Mouse (Mus musculus) heart, embryonic 11.5 days (tissue): Measurements from ENCODE around the gene 4933407L21Rik. TPM values are rescaled to one million over a fixed set of nuclear protein-coding genes. Genes with fewer than 3 reads are reported as not detected.
A peak's percentile ranks its signal among the peaks of the same experiment; 100 is the strongest.

ENCODE experiments used
- ATAC-seq: fragments of 200-750 bp; cut with Nextera tagmentation; replicated peaks from 2 replicates; pipeline ENCODE4 v1.8.0; 2017; ENCODE audit warnings: moderate library complexity; ENCODE audit not compliant: insufficient number of reproducible peaks, low FRiP score, low TSS enrichment
- H3K27ac ChIP-seq: fragments of 300-500 bp; sonication (generic); 2 replicates; pipeline ENCODE4 v1.5.1; 2014; ENCODE audit warnings: mild to moderate bottlenecking, low read depth, low read length
- H3K27me3 ChIP-seq: fragments of 300-500 bp; sonication (generic); 2 replicates; pipeline ENCODE4 v1.6.1; 2014; ENCODE audit warnings: mild to moderate bottlenecking, low read length, mixed read lengths; ENCODE audit not compliant: control insufficient read depth, insufficient read depth
- H3K36me3 ChIP-seq: fragments of 300-500 bp; sonication (generic); 2 replicates; pipeline ENCODE4 v1.6.1; 2014; ENCODE audit warnings: mild to moderate bottlenecking, low read length, moderate library complexity, mixed read lengths; ENCODE audit not compliant: control insufficient read depth, insufficient read depth
- H3K4me1 ChIP-seq: fragments of 300-500 bp; sonication (generic); 2 replicates; pipeline ENCODE4 v1.6.1; 2014; ENCODE audit warnings: low read length; ENCODE audit not compliant: control insufficient read depth, insufficient read depth
- H3K4me2 ChIP-seq: fragments of 300-500 bp; sonication (generic); 2 replicates; pipeline ENCODE4 v1.6.1; 2014; ENCODE audit warnings: mild to moderate bottlenecking, moderate library complexity
- H3K4me3 ChIP-seq: fragments of 300-500 bp; sonication (generic); 2 replicates; pipeline ENCODE4 v1.5.1; 2014; ENCODE audit warnings: low read depth, low read length
- H3K9ac ChIP-seq: fragments of 300-500 bp; sonication (generic); 2 replicates; pipeline ENCODE4 v1.6.1; 2014; ENCODE audit warnings: mild to moderate bottlenecking, low read depth, low read length, moderate library complexity
- H3K9me3 ChIP-seq: fragments of 300-500 bp; sonication (generic); replicated peaks from 2 replicates; pipeline ENCODE4 v1.6.1; 2016; ENCODE audit warnings: low read length; ENCODE audit not compliant: control insufficient read depth
- WGBS: fragments of 180-500 bp; shearing (Covaris S2); extraction: QIAGEN DNeasy Blood & Tissue Kit; methylation state at CpG from one replicate; pipeline ENCODE4 v1.1.7; 2014; ENCODE audit not compliant: insufficient replicate concordance; 5-methylcytosine and 5-hydroxymethylcytosine counted together
- polyA plus RNA-seq: library from polyadenylated mRNA; unstranded; fragments of >200 nt; fragmentation: Nextera tagmentation; extraction: Ambion mirVana; gene quantifications from 2 replicates; pipeline ENCODE4 v1.2.1, GENCODE M21; 2014

The 4933407L21Rik gene
- polyA plus RNA-seq, 1 experiment from 2014 or later: not detected

DNA sequence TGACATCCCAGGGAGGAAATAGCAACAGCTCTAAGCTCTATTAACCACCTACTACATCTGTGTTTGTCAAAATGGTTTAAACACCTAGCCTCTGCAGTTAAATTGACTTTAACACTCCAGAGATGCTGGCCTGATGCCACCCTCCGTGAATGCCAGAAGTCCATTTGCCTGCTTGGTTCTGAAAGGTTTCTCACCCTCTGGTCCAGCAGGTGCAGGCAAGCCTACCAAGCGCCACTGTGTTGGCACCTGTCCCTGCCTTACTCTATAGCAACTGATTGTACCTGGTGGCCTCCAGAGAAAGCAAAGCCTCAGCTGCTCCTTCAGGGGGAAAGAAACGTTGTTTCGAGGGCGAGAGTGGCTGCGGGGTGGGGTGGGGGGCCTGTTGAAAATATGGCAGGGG lies 8.0 kb downstream of the 4933407L21Rik start:
- no peak overlapping the region for H3K9ac ChIP-seq
- H3K4me2 ChIP-seq: no peak overlapping the region
- WGBS: 70% methylated on average over 6 of the region's 6 CpGs
- H3K4me3 ChIP-seq: no peak overlapping the region
- H3K27me3 ChIP-seq: 0 out of 2 replicates have a peak, but pooled peaks cover 4% of the 10 kb centered on the region
- peaks cover 14% of the 10 kb centered on the region for H3K4me1 ChIP-seq
- H3K36me3 ChIP-seq: no peaks in the 10 kb centered on the region
- ATAC-seq: no peak
- no peaks in the 10 kb centered on the region for H3K9me3 ChIP-seq
- no peak overlapping the region for H3K27ac ChIP-seq

DNA sequence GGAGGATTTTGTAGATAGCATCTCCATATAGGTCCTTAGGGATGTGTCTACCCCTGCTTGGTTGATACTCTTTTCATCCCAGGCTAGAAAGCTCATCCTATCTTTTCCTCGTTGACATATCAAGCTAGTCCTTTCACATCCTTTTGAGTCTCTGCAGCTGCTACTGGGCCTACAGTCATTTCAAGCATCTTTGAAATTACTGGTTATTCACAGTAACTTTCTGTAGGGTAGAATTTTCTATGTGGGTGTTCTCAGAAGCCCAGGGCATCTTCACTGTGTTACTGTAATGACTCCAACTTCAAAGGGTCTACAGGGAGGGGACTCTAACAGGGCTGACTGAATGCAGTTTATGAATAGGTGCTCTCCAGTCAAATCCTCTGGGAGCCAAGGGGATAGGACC lies 9.0 kb downstream of the 4933407L21Rik start:
- Histone ChIP-seq H3K27ac (no peak overlapping the region), H3K27me3 (0 out of 2 replicates have a peak, but pooled peaks cover 4% of the 10 kb centered on the region), H3K9ac (no peak overlapping the region), H3K9me3 (no peaks in the 10 kb centered on the region), H3K4me3 (no peak overlapping the region), H3K4me1 (peaks cover 14% of the 10 kb centered on the region), H3K36me3 (no peaks in the 10 kb centered on the region), H3K4me2 (no peak overlapping the region)
- no peak for ATAC-seq
- WGBS: 63% methylated on average over 1 of the region's 1 CpGs

DNA sequence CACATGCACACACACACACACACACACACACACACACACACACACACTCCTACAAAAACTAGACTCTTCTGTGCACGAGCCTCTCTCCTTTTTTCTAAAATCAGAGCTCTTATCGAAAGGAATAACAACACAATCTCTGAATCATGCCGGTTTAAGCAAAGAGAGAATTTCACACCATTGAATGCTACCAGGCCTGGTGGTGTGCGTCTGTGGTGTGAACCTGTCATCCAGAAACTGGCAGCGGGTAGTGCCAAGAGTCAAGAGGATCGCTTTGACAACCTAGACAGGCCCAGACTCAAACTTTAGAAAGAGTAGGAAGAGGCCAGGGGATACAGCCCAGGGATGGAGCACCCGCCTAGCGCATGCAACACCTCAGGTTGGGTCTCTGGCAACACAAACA lies 14.0 kb downstream of the 4933407L21Rik start:
- no peak for ATAC-seq
- WGBS: 64% methylated on average over 8 of the region's 8 CpGs

DNA sequence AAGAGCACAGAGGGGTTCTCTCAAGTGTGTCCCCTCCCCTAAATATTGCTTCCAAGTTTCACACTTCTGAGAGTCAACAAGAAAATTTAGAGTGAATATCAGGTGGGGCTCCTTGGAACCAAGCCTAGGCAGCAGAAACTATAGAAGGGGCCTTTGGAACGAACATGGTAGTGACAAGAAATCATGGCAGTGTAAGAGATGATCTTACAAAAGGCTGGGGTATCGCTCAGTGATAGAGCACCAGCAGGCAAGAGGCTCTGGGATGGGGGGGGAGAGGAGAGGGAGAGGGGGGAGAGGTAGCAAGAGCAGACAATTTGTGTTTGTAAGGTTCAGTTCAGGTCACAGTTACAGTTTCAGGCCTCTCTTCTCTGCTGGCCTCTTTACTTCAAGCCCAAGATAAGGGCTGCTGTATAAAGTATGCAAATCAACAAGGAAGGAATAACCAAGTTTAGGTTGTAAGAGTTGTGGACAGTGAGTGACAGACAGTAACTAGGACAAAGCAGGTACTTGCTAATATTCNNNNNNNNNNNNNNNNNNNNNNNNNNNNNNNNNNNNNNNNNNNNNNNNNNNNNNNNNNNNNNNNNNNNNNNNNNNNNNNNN lies 20.9 kb downstream of the 4933407L21Rik start:
- no peaks in the 10 kb centered on the region for H3K36me3 ChIP-seq
- no peak overlapping the region for H3K27ac ChIP-seq
- no peak overlapping the region for H3K4me3 ChIP-seq
- no peaks in the 10 kb centered on the region for H3K4me1 ChIP-seq
- no peak overlapping the region for H3K4me2 ChIP-seq
- no peak overlapping the region for H3K9ac ChIP-seq
- WGBS: 77% methylated on average over 2 of the region's 2 CpGs
- H3K27me3 ChIP-seq: no peaks in the 10 kb centered on the region
- no peaks in the 10 kb centered on the region for H3K9me3 ChIP-seq
- no peak for ATAC-seq

More for the DNA sequence above, 14.0 kb downstream of the 4933407L21Rik start:
- no peak overlapping the region for H3K9ac ChIP-seq
- no peak overlapping the region for H3K4me3 ChIP-seq
- H3K4me1 ChIP-seq: no peaks in the 10 kb centered on the region
- no peaks in the 10 kb centered on the region for H3K36me3 ChIP-seq
- no peaks in the 10 kb centered on the region for H3K27me3 ChIP-seq
- no peak overlapping the region for H3K27ac ChIP-seq
- no peaks in the 10 kb centered on the region for H3K9me3 ChIP-seq
- no peak overlapping the region for H3K4me2 ChIP-seq

DNA sequence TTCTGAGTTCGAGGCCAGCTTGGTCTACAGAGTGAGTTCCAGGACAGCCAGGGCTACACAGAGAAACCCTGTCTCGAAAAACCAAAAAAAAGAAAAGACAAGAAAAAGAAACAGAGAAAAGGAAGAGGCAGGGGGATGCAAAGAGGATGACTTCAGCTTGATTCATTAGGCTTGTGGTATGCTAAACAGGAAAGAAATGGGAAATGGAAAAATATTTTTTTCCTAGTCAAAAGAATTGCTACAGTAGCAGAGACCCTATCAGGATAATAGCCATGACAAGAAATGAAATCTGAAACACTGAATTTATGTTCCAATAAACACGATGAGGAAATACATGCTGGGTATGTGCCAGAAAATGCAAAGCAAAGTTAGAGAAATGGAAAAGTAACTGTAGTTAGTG lies 26.9 kb downstream of the 4933407L21Rik start:
- Histone ChIP-seq H3K36me3 (no peaks in the 10 kb centered on the region), H3K4me1 (peaks cover 31% of the 10 kb centered on the region), H3K4me3 (no peak overlapping the region), H3K27ac (no peak overlapping the region), H3K9me3 (no peaks in the 10 kb centered on the region), H3K27me3 (no peaks in the 10 kb centered on the region), H3K4me2 (no peak overlapping the region), H3K9ac (no peak overlapping the region)
- no peak for ATAC-seq
- WGBS: 75% methylated on average over 3 of the region's 3 CpGs

DNA sequence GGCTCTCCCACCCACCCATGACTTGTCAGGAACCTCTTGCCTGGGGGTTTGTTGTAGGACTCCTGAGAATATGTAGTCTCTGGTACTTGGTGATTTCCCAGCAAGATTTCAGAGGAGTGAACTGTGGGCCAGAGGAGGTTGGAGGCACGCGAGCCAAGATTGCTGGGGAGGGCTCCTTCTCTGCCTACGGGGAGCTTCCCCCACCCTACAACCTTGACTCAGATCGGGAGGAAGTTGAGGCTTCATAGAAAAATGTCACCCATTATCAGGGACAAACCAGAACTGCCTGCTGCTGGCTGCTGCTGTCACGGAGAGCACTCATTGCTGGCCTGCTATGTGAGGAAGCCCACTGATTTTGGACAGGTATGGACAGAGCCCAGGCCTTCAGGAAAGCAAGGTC lies 29.0 kb downstream of the 4933407L21Rik start:
- WGBS: 57% methylated on average over 5 of the region's 5 CpGs
- Histone ChIP-seq H3K27ac (no peak overlapping the region), H3K36me3 (no peaks in the 10 kb centered on the region), H3K4me2 (no peak overlapping the region), H3K4me1 (peaks cover 33% of the 10 kb centered on the region), H3K9ac (no peak overlapping the region), H3K4me3 (no peak overlapping the region), H3K27me3 (no peaks in the 10 kb centered on the region), H3K9me3 (no peaks in the 10 kb centered on the region)
- 0 out of 2 replicates have a peak, but pooled peaks have one; percentile 3 for ATAC-seq

DNA sequence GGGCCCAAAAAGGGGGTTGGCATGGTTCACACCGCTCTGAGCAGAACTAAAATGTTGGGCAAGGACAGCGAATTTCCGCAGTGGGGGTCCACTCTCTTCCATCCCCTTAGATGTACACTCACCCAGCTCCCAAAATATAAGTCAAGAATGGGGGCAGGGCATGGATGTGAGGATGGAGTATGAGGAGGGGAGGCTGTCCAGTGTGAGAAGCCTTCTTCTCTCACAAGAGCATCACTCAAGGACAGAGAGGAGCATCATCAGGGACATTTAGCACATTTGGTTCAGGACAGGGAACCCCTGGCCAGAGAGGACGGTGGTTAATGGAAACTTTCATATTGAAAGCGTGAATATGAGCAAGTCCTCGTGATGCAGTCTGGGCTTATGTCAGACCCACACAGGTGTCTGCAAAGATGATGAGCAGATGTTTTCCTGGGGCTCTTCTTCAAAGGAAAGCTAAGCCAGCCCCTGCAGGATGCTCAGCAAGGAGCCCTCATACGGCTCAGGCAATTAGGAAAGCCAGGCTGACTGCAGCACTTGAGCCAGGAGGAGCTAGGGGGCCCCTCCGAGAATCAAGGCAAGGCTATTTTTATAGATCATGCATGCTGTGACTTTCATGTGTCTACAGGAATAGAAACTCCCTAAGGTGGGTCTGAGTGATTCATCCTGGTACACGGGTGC lies 29.8 kb downstream of the 4933407L21Rik start:
- 41% methylated on average over 9 of the region's 9 CpGs for WGBS
- peak overlapping the region; percentile 57 for H3K27ac ChIP-seq
- H3K27me3 ChIP-seq: no peaks in the 10 kb centered on the region
- no peaks in the 10 kb centered on the region for H3K36me3 ChIP-seq
- H3K9ac ChIP-seq: no peak overlapping the region
- H3K9me3 ChIP-seq: no peaks in the 10 kb centered on the region
- H3K4me2 ChIP-seq: peak overlapping the region; percentile 23; the same call in 1 of the 2 replicates
- ATAC-seq: peak; percentile 36; the same call in 1 of the 2 replicates
- peaks cover 33% of the 10 kb centered on the region for H3K4me1 ChIP-seq
- H3K4me3 ChIP-seq: no peak overlapping the region

DNA sequence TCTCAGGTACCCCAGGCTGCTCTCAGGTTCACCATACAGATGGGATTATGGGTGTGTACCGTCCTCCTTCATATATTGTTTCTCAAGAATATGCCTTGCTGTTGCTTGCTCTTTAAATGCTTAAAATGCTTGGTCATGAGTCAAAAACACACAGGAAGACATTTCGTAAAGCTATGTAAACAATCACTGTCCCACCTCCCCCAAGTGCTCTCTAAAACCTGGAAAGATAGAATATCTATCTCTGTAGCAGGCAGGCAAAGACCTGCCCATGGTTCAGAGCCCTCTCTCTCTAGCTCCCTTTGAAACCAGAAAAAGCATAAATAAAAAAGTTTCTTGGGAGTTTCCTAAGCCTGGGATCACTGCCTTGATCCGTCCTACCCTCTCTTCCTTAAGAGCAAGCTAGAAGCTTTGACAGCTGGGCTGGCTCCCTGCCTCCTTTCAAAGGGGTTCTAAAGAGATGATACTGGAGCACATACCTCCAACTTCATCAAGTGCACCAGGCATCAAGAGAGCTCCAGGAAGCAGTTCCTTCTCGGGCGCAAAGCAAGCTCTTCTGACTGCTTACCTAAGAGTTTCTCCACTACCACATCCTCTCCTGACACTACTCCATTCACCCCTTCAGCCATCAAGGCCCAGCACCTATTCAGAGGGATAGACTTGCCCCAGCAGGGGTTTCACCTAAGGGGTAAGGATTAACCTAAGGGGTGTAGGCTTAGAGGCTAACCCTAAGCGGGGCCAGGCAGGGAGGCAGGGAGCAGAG lies 31.0 kb downstream of the 4933407L21Rik start:
- no peak for ATAC-seq
- WGBS: 69% methylated on average over 6 of the region's 6 CpGs
- Histone ChIP-seq H3K27me3 (no peaks in the 10 kb centered on the region), H3K4me3 (no peak overlapping the region), H3K27ac (peak overlapping the region; percentile 57), H3K4me2 (no peak overlapping the region), H3K36me3 (no peaks in the 10 kb centered on the region), H3K4me1 (peaks cover 33% of the 10 kb centered on the region), H3K9me3 (no peaks in the 10 kb centered on the region), H3K9ac (no peak overlapping the region)
